In the genomic region with DNA sequence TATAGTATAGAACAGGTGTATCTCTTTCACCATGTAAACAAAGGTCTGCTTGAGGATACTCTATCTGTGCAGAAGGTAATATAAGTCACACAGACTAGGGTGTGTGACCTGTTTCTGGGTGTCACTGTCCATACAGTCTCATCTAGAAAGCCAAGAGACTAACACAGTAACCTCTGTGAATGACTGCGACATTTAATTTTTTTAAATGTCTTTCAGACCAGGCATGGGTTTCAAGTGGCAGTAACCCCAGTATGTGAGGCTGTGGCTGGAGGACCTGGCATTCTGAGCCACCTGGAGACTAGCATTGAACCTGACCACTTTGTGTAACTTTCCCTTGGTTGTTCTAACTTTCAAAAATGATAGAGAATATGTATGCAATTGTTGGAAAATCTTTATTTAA, we compare ENCODE assay signal across 8 mouse cellular contexts. TPM values are rescaled to one million over a fixed set of nuclear protein-coding genes. Genes with fewer than 3 reads are reported as not detected.
DNase-seq lines count a peak whose midpoint lies in the region; ATAC-seq lines count a peak whose summit lies in the region.

No protein-coding gene starts in this region.

- H3K9me3 ChIP-seq in heart, embryonic 15.5 days (replicated peaks) = no peaks in the 10 kb centered on the region
- no peaks in the 10 kb centered on the region for H3K9me3 ChIP-seq in embryonic facial prominence, embryonic 10.5 days
- H3K9me3 ChIP-seq in midbrain, embryonic 16.5 days (replicated peaks; ENCODE audit: control insufficient read depth, low read length, poor library complexity, severe bottlenecking) = no peaks in the 10 kb centered on the region

- DNase-seq in heart, postnatal 14 days = no peak
- DNase-seq in embryonic facial prominence, embryonic 10.5 days (ENCODE audit: low spot score) = no peak
- peak; percentile 10 for DNase-seq in induced T-regulatory cell, adult 2 months (ENCODE audit: low read depth)
- DNase-seq in adrenal gland, postnatal 14 days = no peak
- DNase-seq in urinary bladder, postnatal 10 days (ENCODE audit: low spot score) = no peak
- DNase-seq in adrenal gland, postnatal 25 days = no peak

- intact Hi-C loops in heart, postnatal 14 days (cut with DNase I) = loop anchor here (5.0 kb wide), 1 partner anchor 111 kb away; no protein-coding TSS in a partner anchor

- H3K4me3 ChIP-seq in heart, embryonic 15.5 days = peak overlapping the region; percentile 77
- H3K4me3 ChIP-seq in embryonic facial prominence, embryonic 10.5 days = peak overlapping the region; percentile 86
- peak overlapping the region; percentile 87 for H3K4me3 ChIP-seq in midbrain, embryonic 16.5 days (ENCODE audit: low read depth, low read length)

- H3K4me1 ChIP-seq in heart, embryonic 15.5 days (replicated peaks) = peaks cover 21% of the 10 kb centered on the region
- peaks cover 27% of the 10 kb centered on the region for H3K4me1 ChIP-seq in embryonic facial prominence, embryonic 10.5 days
- H3K4me1 ChIP-seq in midbrain, embryonic 16.5 days (ENCODE audit: control insufficient read depth, insufficient read depth, low read length) = peaks cover 26% of the 10 kb centered on the region

- peaks cover 3% of the 10 kb centered on the region for H3K36me3 ChIP-seq in heart, embryonic 15.5 days
- H3K36me3 ChIP-seq in embryonic facial prominence, embryonic 10.5 days (replicated peaks) = peaks cover 17% of the 10 kb centered on the region
- H3K36me3 ChIP-seq in midbrain, embryonic 16.5 days (ENCODE audit: control insufficient read depth, insufficient read depth, low read length) = peaks cover 1% of the 10 kb centered on the region; the same call in 1 of the 2 replicates

- H3K27me3 ChIP-seq in heart, embryonic 15.5 days = no peaks in the 10 kb centered on the region
- no peaks in the 10 kb centered on the region for H3K27me3 ChIP-seq in embryonic facial prominence, embryonic 10.5 days (replicated peaks; ENCODE audit: low read depth, poor library complexity, severe bottlenecking)
- H3K27me3 ChIP-seq in midbrain, embryonic 16.5 days (ENCODE audit: control insufficient read depth, insufficient read depth, low read depth, low read length) = no peaks in the 10 kb centered on the region

- H3K4me2 ChIP-seq in heart, embryonic 15.5 days = peak overlapping the region; percentile 70
- peak overlapping the region; percentile 76 for H3K4me2 ChIP-seq in midbrain, embryonic 16.5 days (ENCODE audit: low read length)

- WGBS in heart, embryonic 15.5 days = 68% methylated on average over 1 of the region's 1 CpGs
- 89% methylated on average over 1 of the region's 1 CpGs for WGBS in embryonic facial prominence, embryonic 10.5 days
- 86% methylated on average over 1 of the region's 1 CpGs for WGBS in midbrain, embryonic 16.5 days

- 0 out of 2 replicates have a peak overlapping the region, but pooled peaks have one; percentile 38 for H3K27ac ChIP-seq in heart, embryonic 15.5 days
- H3K27ac ChIP-seq in embryonic facial prominence, embryonic 10.5 days (replicated peaks) = no peak overlapping the region
- no peak overlapping the region for H3K27ac ChIP-seq in midbrain, embryonic 16.5 days (ENCODE audit: low read length)

- H3K9ac ChIP-seq in heart, embryonic 15.5 days = 0 out of 2 replicates have a peak overlapping the region, but pooled peaks have one; percentile 23
- H3K9ac ChIP-seq in midbrain, embryonic 16.5 days (ENCODE audit: low read depth, low read length) = 0 out of 2 replicates have a peak overlapping the region, but pooled peaks have one; percentile 34

- ATAC-seq in heart, embryonic 15.5 days (replicated peaks; ENCODE audit: insufficient number of reproducible peaks, insufficient read depth, low FRiP score, low read depth) = no peak
- ATAC-seq in midbrain, embryonic 16.5 days = no peak

RNA-seq across cellular contexts. Expression of a gene that starts 1.2 kb away (rescaled TPM):
- 64.7 and 134 TPM in 2 replicates for polyA plus RNA-seq in heart, embryonic 15.5 days (2015; fragmentation: Nextera tagmentation; extraction: Ambion mirVana)
- 100 to 1,000 TPM; 124 to 140 TPM for total RNA-seq in heart, postnatal 14 days (2021)
- polyA plus RNA-seq in embryonic facial prominence, embryonic 10.5 days (2016; fragmentation: Nextera tagmentation; extraction: Ambion mirVana) = 38.1 and 39.3 TPM in 2 replicates
- polyA plus RNA-seq in midbrain, embryonic 16.5 days (2015; fragmentation: Nextera tagmentation; extraction: Ambion mirVana) = 49.1 and 51.7 TPM in 2 replicates
- 181 and 184 TPM in 2 replicates for total RNA-seq in adrenal gland, postnatal 14 days (2021)
- total RNA-seq in adrenal gland, postnatal 25 days (2021) = 96.7 and 145 TPM in 2 replicates
